Mouse (Mus musculus): Measurements from ENCODE around the gene Tex36. TPM values are rescaled to one million over a fixed set of nuclear protein-coding genes. Genes with fewer than 3 reads are reported as not detected.

Gene Tex36
- polyA plus RNA-seq, 1 experiment, result not detected

GRCm38 (mm10) chr7:133576825-133577224, 25.1 kb downstream of the Tex36 start:
- WGBS, result 22% methylated on average over 4 of the region's 4 CpGs
- Histone ChIP-seq H3K27me3 (ENCODE audit: control insufficient read depth, insufficient read depth, low read length) (no peaks in the 10 kb centered on the region), H3K4me1 (replicated peaks; ENCODE audit: control insufficient read depth, insufficient read depth, low read length) (no peaks in the 10 kb centered on the region), H3K27ac (ENCODE audit: control insufficient read depth, insufficient read depth, low read length) (no peak overlapping the region), H3K36me3 (ENCODE audit: control insufficient read depth, insufficient read depth, low read length) (no peaks in the 10 kb centered on the region), H3K4me3 (ENCODE audit: control insufficient read depth, insufficient read depth, low read length) (no peak overlapping the region)
- TF ChIP-seq POLR2A (IDR thresholded peaks at IDR 0.05; ENCODE audit: control insufficient read depth, extremely low read depth, insufficient read depth, low read length, poor library complexity), result no peak
- no peak for TF ChIP-seq CTCF (IDR thresholded peaks at IDR 0.05; ENCODE audit: borderline replicate concordance, control insufficient read depth, extremely low read depth, insufficient read depth, low read length, poor library complexity)
- no peak for DNase-seq

DNA sequence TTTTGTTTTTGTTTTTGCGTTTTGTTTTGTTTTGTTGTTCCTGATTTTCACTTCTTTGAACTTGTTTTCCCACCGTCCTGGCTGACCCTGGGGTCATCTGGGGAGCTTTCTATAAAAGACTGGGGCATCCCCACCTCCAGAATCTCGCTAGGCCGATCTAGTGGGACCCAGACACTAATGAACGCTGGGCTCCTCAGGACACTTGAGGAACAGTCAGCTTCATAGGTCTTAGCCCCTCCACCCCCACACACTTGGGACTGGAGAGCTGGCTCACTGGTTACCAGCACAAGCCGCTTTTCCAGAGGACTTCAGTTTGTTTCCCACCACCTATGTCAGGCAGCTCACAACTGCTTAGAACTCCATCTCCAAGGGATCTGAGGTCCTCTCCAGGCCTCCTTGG, 25.7 kb downstream of the Tex36 start:
- H3K36me3 ChIP-seq (ENCODE audit: control insufficient read depth, insufficient read depth, low read length), result no peaks in the 10 kb centered on the region
- H3K4me3 ChIP-seq (ENCODE audit: control insufficient read depth, insufficient read depth, low read length), result no peak overlapping the region
- H3K4me1 ChIP-seq (replicated peaks; ENCODE audit: control insufficient read depth, insufficient read depth, low read length), result no peaks in the 10 kb centered on the region
- no peak for DNase-seq
- WGBS, result 79% methylated on average over 6 of the region's 6 CpGs
- no peaks in the 10 kb centered on the region for H3K27me3 ChIP-seq (ENCODE audit: control insufficient read depth, insufficient read depth, low read length)
- no peak overlapping the region for H3K27ac ChIP-seq (ENCODE audit: control insufficient read depth, insufficient read depth, low read length)
- no peak for TF ChIP-seq POLR2A (IDR thresholded peaks at IDR 0.05; ENCODE audit: control insufficient read depth, extremely low read depth, insufficient read depth, low read length, poor library complexity)
- no peak for TF ChIP-seq CTCF (IDR thresholded peaks at IDR 0.05; ENCODE audit: borderline replicate concordance, control insufficient read depth, extremely low read depth, insufficient read depth, low read length, poor library complexity)

GRCm38 (mm10) chr7:133571927-133572326, 30.0 kb downstream of the Tex36 start:
- no peaks in the 10 kb centered on the region for H3K36me3 ChIP-seq (ENCODE audit: control insufficient read depth, insufficient read depth, low read length)
- TF ChIP-seq POLR2A (IDR thresholded peaks at IDR 0.05; ENCODE audit: control insufficient read depth, extremely low read depth, insufficient read depth, low read length, poor library complexity) (no peak), CTCF (IDR thresholded peaks at IDR 0.05; ENCODE audit: borderline replicate concordance, control insufficient read depth, extremely low read depth, insufficient read depth, low read length, poor library complexity) (no peak)
- no peaks in the 10 kb centered on the region for H3K4me1 ChIP-seq (replicated peaks; ENCODE audit: control insufficient read depth, insufficient read depth, low read length)
- no peaks in the 10 kb centered on the region for H3K27me3 ChIP-seq (ENCODE audit: control insufficient read depth, insufficient read depth, low read length)
- no peak overlapping the region for H3K27ac ChIP-seq (ENCODE audit: control insufficient read depth, insufficient read depth, low read length)
- H3K4me3 ChIP-seq (ENCODE audit: control insufficient read depth, insufficient read depth, low read length), result no peak overlapping the region
- WGBS, result 16% methylated on average over 3 of the region's 3 CpGs
- no peak for DNase-seq

GRCm38 (mm10) chr7:133569194-133569880, 32.6 kb downstream of the Tex36 start:
- Histone ChIP-seq H3K27ac (ENCODE audit: control insufficient read depth, insufficient read depth, low read length) (no peak overlapping the region), H3K27me3 (ENCODE audit: control insufficient read depth, insufficient read depth, low read length) (no peaks in the 10 kb centered on the region), H3K4me1 (replicated peaks; ENCODE audit: control insufficient read depth, insufficient read depth, low read length) (no peaks in the 10 kb centered on the region), H3K36me3 (ENCODE audit: control insufficient read depth, insufficient read depth, low read length) (no peaks in the 10 kb centered on the region), H3K4me3 (ENCODE audit: control insufficient read depth, insufficient read depth, low read length) (no peak overlapping the region)
- 89% methylated on average over 16 of the region's 16 CpGs for WGBS
- DNase-seq, result no peak
- TF ChIP-seq CTCF (IDR thresholded peaks at IDR 0.05; ENCODE audit: borderline replicate concordance, control insufficient read depth, extremely low read depth, insufficient read depth, low read length, poor library complexity), result no peak
- no peak for TF ChIP-seq POLR2A (IDR thresholded peaks at IDR 0.05; ENCODE audit: control insufficient read depth, extremely low read depth, insufficient read depth, low read length, poor library complexity)

DNA sequence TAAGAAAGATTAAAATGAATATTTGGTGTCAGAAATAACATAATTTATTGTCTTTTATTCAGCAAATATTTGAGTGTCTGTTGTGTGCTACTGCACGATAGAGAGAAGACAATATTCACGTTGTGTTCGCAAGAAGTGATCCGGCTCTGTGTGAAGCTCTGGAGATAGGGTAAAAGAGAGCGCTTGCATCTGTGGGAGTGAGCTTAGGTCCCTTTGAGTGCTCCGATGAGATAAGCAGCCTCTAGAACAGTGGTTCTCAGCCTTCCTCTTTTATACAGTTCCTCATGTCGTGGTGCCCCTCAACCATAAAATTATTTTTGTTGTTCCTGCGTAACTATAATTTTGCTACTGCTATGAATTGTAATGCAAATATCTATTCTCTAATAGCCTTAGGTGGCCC, 37.4 kb downstream of the Tex36 start:
- WGBS, result 9% methylated on average over 8 of the region's 8 CpGs
- Histone ChIP-seq H3K4me3 (ENCODE audit: control insufficient read depth, insufficient read depth, low read length) (no peak overlapping the region), H3K27ac (ENCODE audit: control insufficient read depth, insufficient read depth, low read length) (no peak overlapping the region), H3K4me1 (replicated peaks; ENCODE audit: control insufficient read depth, insufficient read depth, low read length) (no peaks in the 10 kb centered on the region), H3K27me3 (ENCODE audit: control insufficient read depth, insufficient read depth, low read length) (no peaks in the 10 kb centered on the region), H3K36me3 (ENCODE audit: control insufficient read depth, insufficient read depth, low read length) (no peaks in the 10 kb centered on the region)
- TF ChIP-seq CTCF (IDR thresholded peaks at IDR 0.05; ENCODE audit: borderline replicate concordance, control insufficient read depth, extremely low read depth, insufficient read depth, low read length, poor library complexity) (no peak), POLR2A (IDR thresholded peaks at IDR 0.05; ENCODE audit: control insufficient read depth, extremely low read depth, insufficient read depth, low read length, poor library complexity) (no peak)
- no peak for DNase-seq

DNA sequence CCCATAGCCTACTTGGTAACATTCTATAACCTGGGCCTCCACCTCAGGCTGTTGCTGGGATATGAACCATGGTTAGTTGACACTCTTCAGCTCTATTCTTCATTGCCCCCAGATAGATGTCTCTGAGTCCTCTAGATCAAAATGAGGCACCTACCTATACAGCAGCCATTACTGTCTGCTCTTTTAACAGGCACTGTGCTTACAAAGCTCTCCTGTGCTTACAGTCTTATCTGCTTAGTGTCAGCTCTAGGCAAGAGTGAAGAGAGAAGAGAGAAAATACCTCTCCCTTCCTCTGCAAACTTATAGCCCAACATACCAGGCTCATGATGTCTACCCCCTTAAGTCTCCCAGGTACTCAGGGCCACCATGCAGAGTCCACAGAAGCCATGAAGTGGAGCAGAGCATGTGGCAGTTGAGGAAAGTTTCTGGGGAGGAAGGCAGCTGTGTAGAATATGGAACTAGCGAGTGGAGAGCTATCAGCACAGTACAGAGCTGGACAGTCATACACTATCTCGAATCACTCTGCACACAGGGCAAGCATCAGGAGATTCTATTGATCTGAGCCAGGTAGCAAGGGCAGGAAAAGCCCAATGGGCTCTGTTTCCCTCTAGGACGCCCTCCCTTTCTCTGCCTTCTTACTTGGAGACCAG, 38.7 kb downstream of the Tex36 start:
- no peaks in the 10 kb centered on the region for H3K27me3 ChIP-seq (ENCODE audit: control insufficient read depth, insufficient read depth, low read length)
- WGBS, result 74% methylated on average over 3 of the region's 3 CpGs
- no peak for DNase-seq
- TF ChIP-seq CTCF (IDR thresholded peaks at IDR 0.05; ENCODE audit: borderline replicate concordance, control insufficient read depth, extremely low read depth, insufficient read depth, low read length, poor library complexity) (no peak), POLR2A (IDR thresholded peaks at IDR 0.05; ENCODE audit: control insufficient read depth, extremely low read depth, insufficient read depth, low read length, poor library complexity) (no peak)
- no peak overlapping the region for H3K27ac ChIP-seq (ENCODE audit: control insufficient read depth, insufficient read depth, low read length)
- no peak overlapping the region for H3K4me3 ChIP-seq (ENCODE audit: control insufficient read depth, insufficient read depth, low read length)
- H3K36me3 ChIP-seq (ENCODE audit: control insufficient read depth, insufficient read depth, low read length), result no peaks in the 10 kb centered on the region
- H3K4me1 ChIP-seq (replicated peaks; ENCODE audit: control insufficient read depth, insufficient read depth, low read length), result no peaks in the 10 kb centered on the region

All from thymus, adult 2 months (tissue).